Mouse (Mus musculus) induced T-regulatory cell, adult 2 months (primary cell): ENCODE measurements around the gene Tmem51.
"Not testable (repeated sequence)": the region's sequence is repeated elsewhere in the genome, so short reads cannot be mapped to it uniquely, and the experiment has no call there.

Experiments
- DNase-seq: peaks from one replicate; pipeline ENCODE4 v3.0.0-alpha.2; 2012; ENCODE audit warnings: low read depth

Tmem51 gene

GRCm38 (mm10) chr4:142017686-142018085 is 66.4 kb downstream of the Tmem51 start:
- DNase-seq, result peak; percentile 32

GRCm38 (mm10) chr4:142014659-142015608 is 69.2 kb downstream of the Tmem51 start, which contains the start of gene Fhad1:
TSS of gene Fhad1 (minus strand) at chr4:142015082.
- DNase-seq, result peak; percentile 83

- DNase-seq, result no peak
Measured at GRCm38 (mm10) chr4:142011236-142011635, 72.9 kb downstream of the Tmem51 start.

GRCm38 (mm10) chr4:142010441-142010840 is 73.7 kb downstream of the Tmem51 start:
- DNase-seq, result peak; percentile 42

- DNase-seq, result no peak
Measured at GRCm38 (mm10) chr4:142008206-142008605, 75.9 kb downstream of the Tmem51 start.

GRCm38 (mm10) chr4:142000581-142000980 is 83.5 kb downstream of the Tmem51 start:
- no peak for DNase-seq

- no peak for DNase-seq
Measured at GRCm38 (mm10) chr4:141999494-142000074, 84.5 kb downstream of the Tmem51 start.

GRCm38 (mm10) chr4:141998282-141998821 is 85.8 kb downstream of the Tmem51 start:
- DNase-seq, result peak; percentile 57

GRCm38 (mm10) chr4:141996880-141997279 is 87.2 kb downstream of the Tmem51 start:
- no peak for DNase-seq

- DNase-seq, result no peak
Measured at GRCm38 (mm10) chr4:141996086-141996485, 88.0 kb downstream of the Tmem51 start.

GRCm38 (mm10) chr4:141994062-141994471 is 90.0 kb downstream of the Tmem51 start:
- DNase-seq, result not testable (repeated sequence)

GRCm38 (mm10) chr4:141993347-141994061 is 90.6 kb downstream of the Tmem51 start:
- no peak for DNase-seq

GRCm38 (mm10) chr4:141992530-141993204 is 91.4 kb downstream of the Tmem51 start:
- no peak for DNase-seq

- DNase-seq, result no peak
Measured at GRCm38 (mm10) chr4:141988178-141988577, 95.9 kb downstream of the Tmem51 start.

- DNase-seq, result no peak
Measured at GRCm38 (mm10) chr4:141983689-141984088, 100.4 kb downstream of the Tmem51 start.

- DNase-seq, result no peak
Measured at GRCm38 (mm10) chr4:141981475-141981874, 102.6 kb downstream of the Tmem51 start.
